Mouse (Mus musculus) adrenal gland, adult 18-20 months (tissue): ENCODE results near the gene Aimp1. TPM values are rescaled to one million over a fixed set of nuclear protein-coding genes. Genes with fewer than 3 reads are reported as not detected.

Experiments used
- DNase-seq, 2 experiments: peaks; one replicate each; pipeline ENCODE4 v3.0.0; 2021 to 2022; ENCODE audit warnings: low spot score in 2 of 2
- long read RNA-seq, 2 experiments: library from polyadenylated mRNA; stranded (forward); transcript quantifications; one replicate each; pipeline ENCODE4 v2.0.0; 2021
- total RNA-seq, 2 experiments: library from RNA; stranded (reverse); gene quantifications; 1 replicate in 1 of 2; 2 replicates in 1 of 2; pipeline ENCODE4 v1.2.3; 2021

The Aimp1 gene
- 10 to 100 TPM; 41.8 to 43.6 TPM for total RNA-seq
- long read RNA-seq, experiment 1, transcript Aimp1-201 (7 exons, 1,126 nt): major isoform, 17 of 20 reads
- long read RNA-seq, experiment 1, partial matches to known transcripts: 2 of 20 reads
- long read RNA-seq, experiment 1, other reads (novel, unspliced or antisense): 1 of 20 reads
- long read RNA-seq, experiment 2, transcript Aimp1-201 (7 exons, 1,126 nt): major isoform, 43 of 49 reads
- long read RNA-seq, experiment 2, partial matches to known transcripts: 5 of 49 reads
- long read RNA-seq, experiment 2, other reads (novel, unspliced or antisense): 0 of 49 reads

GRCm38 (mm10) chr3:132684231-132684928, at the start of gene Aimp1:
Aimp1 (minus strand) TSS chr3:132684370.
- no peak for DNase-seq

GRCm38 (mm10) chr3:132724326-132724725, 40.2 kb upstream of the Aimp1 start:
- DNase-seq: no peak

- DNase-seq: no peak
Measured at GRCm38 (mm10) chr3:132717316-132717715, 33.1 kb upstream of the Aimp1 start.

- DNase-seq: no peak
Measured at GRCm38 (mm10) chr3:132713913-132714312, 29.7 kb upstream of the Aimp1 start.

GRCm38 (mm10) chr3:132706977-132707376, 22.8 kb upstream of the Aimp1 start:
- no peak for DNase-seq

- peak in 1 of 2 experiments; percentile 8 for DNase-seq
Measured at GRCm38 (mm10) chr3:132704216-132704615, 20.0 kb upstream of the Aimp1 start.

GRCm38 (mm10) chr3:132701368-132701767, 17.2 kb upstream of the Aimp1 start:
- DNase-seq: no peak

- peak; percentile 92 to 96 for DNase-seq
Measured at GRCm38 (mm10) chr3:132683447-132684230, 531 bp downstream of the Aimp1 start, which contains the start of gene Tbck. Tbck (plus strand) TSS chr3:132684144.

- DNase-seq: no peak
Measured at GRCm38 (mm10) chr3:132677494-132677893, 6.7 kb downstream of the Aimp1 start.

GRCm38 (mm10) chr3:132655955-132656354, 28.2 kb downstream of the Aimp1 start:
- DNase-seq: no peak

- no peak for DNase-seq
Measured at GRCm38 (mm10) chr3:132653959-132654358, 30.2 kb downstream of the Aimp1 start.

GRCm38 (mm10) chr3:132651776-132652175, 32.4 kb downstream of the Aimp1 start:
- DNase-seq: no peak

GRCm38 (mm10) chr3:132650191-132650590, 34.0 kb downstream of the Aimp1 start:
- DNase-seq: no peak

- no peak for DNase-seq
Measured at GRCm38 (mm10) chr3:132649368-132649767, 34.8 kb downstream of the Aimp1 start.

GRCm38 (mm10) chr3:132646814-132647213, 37.4 kb downstream of the Aimp1 start:
- DNase-seq: no peak

- DNase-seq: no peak
Measured at GRCm38 (mm10) chr3:132644071-132644470, 40.1 kb downstream of the Aimp1 start.

GRCm38 (mm10) chr3:132637080-132637479, 47.1 kb downstream of the Aimp1 start:
- no peak for DNase-seq

- no peak for DNase-seq
Measured at GRCm38 (mm10) chr3:132633261-132633660, 50.9 kb downstream of the Aimp1 start.

GRCm38 (mm10) chr3:132629601-132630239, 54.5 kb downstream of the Aimp1 start, which contains the start of gene Gimd1:
Gimd1 (plus strand) TSS chr3:132629820.
- DNase-seq: no peak

- no peak for DNase-seq
Measured at GRCm38 (mm10) chr3:132628741-132629140, 55.4 kb downstream of the Aimp1 start.
